8 mouse cellular contexts compared by ENCODE assay signal in genomic region chr4:107923803-107924194, GRCm38 (mm10). TPM values are rescaled to one million over a fixed set of nuclear protein-coding genes. Genes with fewer than 3 reads are reported as not detected.
DNase-seq lines count a peak whose midpoint lies in the region; ATAC-seq lines count a peak whose summit lies in the region.

No protein-coding gene starts in this region.

- no peaks in the 10 kb centered on the region for H3K27me3 ChIP-seq in kidney, embryonic 14.5 days (ENCODE audit: control insufficient read depth, insufficient read depth, low read length)
- no peaks in the 10 kb centered on the region for H3K27me3 ChIP-seq in embryonic facial prominence, embryonic 11.5 days (ENCODE audit: control insufficient read depth, insufficient read depth, low read length)
- no peaks in the 10 kb centered on the region for H3K27me3 ChIP-seq in midbrain, embryonic 16.5 days (ENCODE audit: control insufficient read depth, insufficient read depth, low read depth, low read length)

- H3K4me3 ChIP-seq in kidney, embryonic 14.5 days (ENCODE audit: low read length) = peak overlapping the region; percentile 75
- peak overlapping the region; percentile 79 for H3K4me3 ChIP-seq in embryonic facial prominence, embryonic 11.5 days (ENCODE audit: low read depth, low read length)
- H3K4me3 ChIP-seq in midbrain, embryonic 16.5 days (ENCODE audit: low read depth, low read length) = peak overlapping the region; percentile 63

- no peaks in the 10 kb centered on the region for H3K9me3 ChIP-seq in kidney, embryonic 14.5 days (ENCODE audit: control insufficient read depth, low read length)
- H3K9me3 ChIP-seq in embryonic facial prominence, embryonic 11.5 days (replicated peaks; ENCODE audit: control insufficient read depth, low read length) = no peaks in the 10 kb centered on the region
- no peaks in the 10 kb centered on the region for H3K9me3 ChIP-seq in midbrain, embryonic 16.5 days (replicated peaks; ENCODE audit: control insufficient read depth, low read length, poor library complexity, severe bottlenecking)

- no peaks in the 10 kb centered on the region for H3K36me3 ChIP-seq in kidney, embryonic 14.5 days (ENCODE audit: control insufficient read depth, insufficient read depth, low read length)
- no peaks in the 10 kb centered on the region for H3K36me3 ChIP-seq in embryonic facial prominence, embryonic 11.5 days (replicated peaks; ENCODE audit: control insufficient read depth, insufficient read depth, low read depth, low read length)
- no peaks in the 10 kb centered on the region for H3K36me3 ChIP-seq in midbrain, embryonic 16.5 days (ENCODE audit: control insufficient read depth, insufficient read depth, low read length)

- peaks cover 21% of the 10 kb centered on the region for H3K4me1 ChIP-seq in kidney, embryonic 14.5 days (ENCODE audit: control insufficient read depth, insufficient read depth, low read length)
- H3K4me1 ChIP-seq in embryonic facial prominence, embryonic 11.5 days (ENCODE audit: control insufficient read depth, insufficient read depth, low read length) = no peaks in the 10 kb centered on the region
- peaks cover 12% of the 10 kb centered on the region for H3K4me1 ChIP-seq in midbrain, embryonic 16.5 days (ENCODE audit: control insufficient read depth, insufficient read depth, low read length)

- peak; percentile 34; the same call in 1 of the 2 replicates for ATAC-seq in kidney, embryonic 14.5 days (ENCODE audit: low FRiP score, low TSS enrichment)
- ATAC-seq in embryonic facial prominence, embryonic 11.5 days (replicated peaks; ENCODE audit: insufficient number of reproducible peaks, low FRiP score, low TSS enrichment, low read depth) = peak; percentile 58
- peak; percentile 24 for ATAC-seq in inflammation-experienced regulatory T-cells, adult 6 months
- ATAC-seq in midbrain, embryonic 16.5 days = peak; percentile 47; the same call in 1 of the 2 replicates

- 50% methylated on average over 7 of the region's 7 CpGs for WGBS in kidney, embryonic 14.5 days
- 45% methylated on average over 7 of the region's 7 CpGs for WGBS in embryonic facial prominence, embryonic 11.5 days
- 49% methylated on average over 7 of the region's 7 CpGs for WGBS in midbrain, embryonic 16.5 days

- no peak overlapping the region for H3K27ac ChIP-seq in kidney, embryonic 14.5 days (ENCODE audit: low read depth, low read length)
- H3K27ac ChIP-seq in embryonic facial prominence, embryonic 11.5 days (replicated peaks; ENCODE audit: low read depth, low read length) = no peak overlapping the region
- no peak overlapping the region for H3K27ac ChIP-seq in midbrain, embryonic 16.5 days (ENCODE audit: low read length)

- H3K9ac ChIP-seq in kidney, embryonic 14.5 days (ENCODE audit: low read depth, low read length) = no peak overlapping the region
- H3K9ac ChIP-seq in embryonic facial prominence, embryonic 11.5 days (replicated peaks; ENCODE audit: low read length) = peak overlapping the region; percentile 89; the same call in 1 of the 2 replicates
- H3K9ac ChIP-seq in midbrain, embryonic 16.5 days (ENCODE audit: low read depth, low read length) = no peak overlapping the region; the same call in 1 of the 2 replicates

- no peak for DNase-seq in kidney, adult 8-10 months
- DNase-seq in embryonic facial prominence, embryonic 11.5 days (ENCODE audit: low spot score) = no peak
- DNase-seq in thymus, postnatal 36 days = no peak
- DNase-seq in layer of hippocampus, adult 9-11 months = no peak
- no peak for DNase-seq in testis, postnatal 10 days (ENCODE audit: low spot score)

- peak overlapping the region; percentile 69 for H3K4me2 ChIP-seq in kidney, embryonic 14.5 days (replicated peaks; ENCODE audit: low read depth, low read length)
- peak overlapping the region; percentile 87 for H3K4me2 ChIP-seq in embryonic facial prominence, embryonic 11.5 days (ENCODE audit: low read depth, low read length)
- peak overlapping the region; percentile 90 for H3K4me2 ChIP-seq in midbrain, embryonic 16.5 days (ENCODE audit: low read length)

RNA-seq across cellular contexts. Expression of gene Cpt2, which starts 0.4 kb away (rescaled TPM):
- 33.0 and 49.5 TPM in 2 replicates for polyA plus RNA-seq in kidney, embryonic 14.5 days (2014; fragmentation: Nextera tagmentation; extraction: Ambion mirVana)
- polyA plus RNA-seq in embryonic facial prominence, embryonic 11.5 days (2014; fragmentation: Nextera tagmentation; extraction: Ambion mirVana) = 40.6 and 42.4 TPM in 2 replicates
- 10 to 100 TPM; 14.4 to 23.5 (median 22.0) TPM for polyA plus RNA-seq in inflammation-experienced regulatory T-cells, adult 6 months (2017; shearing (Covaris generic))
- polyA plus RNA-seq in midbrain, embryonic 16.5 days (2015; fragmentation: Nextera tagmentation; extraction: Ambion mirVana) = 11.6 and 14.3 TPM in 2 replicates

RNA-seq across cellular contexts. Expression of gene 0610037L13Rik, which starts 34.2 kb away (rescaled TPM):
- polyA plus RNA-seq in kidney, embryonic 14.5 days (2014; fragmentation: Nextera tagmentation; extraction: Ambion mirVana) = 126 and 148 TPM in 2 replicates
- polyA plus RNA-seq in embryonic facial prominence, embryonic 11.5 days (2014; fragmentation: Nextera tagmentation; extraction: Ambion mirVana) = 125 and 135 TPM in 2 replicates
- 10 to 100 TPM; 37.6 to 66.3 (median 55.8) TPM for polyA plus RNA-seq in inflammation-experienced regulatory T-cells, adult 6 months (2017; shearing (Covaris generic))
- 86.7 and 88.1 TPM in 2 replicates for polyA plus RNA-seq in midbrain, embryonic 16.5 days (2015; fragmentation: Nextera tagmentation; extraction: Ambion mirVana)

RNA-seq across cellular contexts. Expression of gene Magoh, which starts 44.2 kb away (rescaled TPM):
- 229 and 331 TPM in 2 replicates for polyA plus RNA-seq in kidney, embryonic 14.5 days (2014; fragmentation: Nextera tagmentation; extraction: Ambion mirVana)
- polyA plus RNA-seq in embryonic facial prominence, embryonic 11.5 days (2014; fragmentation: Nextera tagmentation; extraction: Ambion mirVana) = 272 and 292 TPM in 2 replicates
- 100 to 1,000 TPM; 115 to 162 (median 117) TPM for polyA plus RNA-seq in inflammation-experienced regulatory T-cells, adult 6 months (2017; shearing (Covaris generic))
- 103 and 108 TPM in 2 replicates for polyA plus RNA-seq in midbrain, embryonic 16.5 days (2015; fragmentation: Nextera tagmentation; extraction: Ambion mirVana)

RNA-seq across cellular contexts. Expression of gene Slc1a7, which starts 44.3 kb away (rescaled TPM):
- polyA plus RNA-seq in kidney, embryonic 14.5 days (2014; fragmentation: Nextera tagmentation; extraction: Ambion mirVana) = not detected in 2 replicates
- polyA plus RNA-seq in embryonic facial prominence, embryonic 11.5 days (2014; fragmentation: Nextera tagmentation; extraction: Ambion mirVana) = 0.11 TPM in 1 of 2 replicates, not detected in the other
- not detected for polyA plus RNA-seq in inflammation-experienced regulatory T-cells, adult 6 months (2017; shearing (Covaris generic))
- 0.15 TPM in 1 of 2 replicates, not detected in the other for polyA plus RNA-seq in midbrain, embryonic 16.5 days (2015; fragmentation: Nextera tagmentation; extraction: Ambion mirVana)
